Mouse (Mus musculus): ENCODE measurements around the gene 2010003K11Rik. TPM values are rescaled to one million over a fixed set of nuclear protein-coding genes. Genes with fewer than 3 reads are reported as not detected.
A peak's percentile ranks its signal among the peaks of the same experiment; 100 is the strongest.

Gene 2010003K11Rik
- polyA plus RNA-seq, 1 experiment from 2014 or later = 21.6 TPM

GRCm38 (mm10) chr19:4487877-4488276 lies 10.5 kb downstream of the 2010003K11Rik start:
- no peak for ATAC-seq
- H3K4me2 ChIP-seq (ENCODE audit: low read depth, low read length) = no peak overlapping the region
- H3K4me3 ChIP-seq (ENCODE audit: low read length) = no peak overlapping the region
- H3K27ac ChIP-seq (ENCODE audit: low read length) = no peak overlapping the region
- H3K36me3 ChIP-seq (ENCODE audit: control insufficient read depth, insufficient read depth, low read length) = no peaks in the 10 kb centered on the region
- H3K9me3 ChIP-seq (ENCODE audit: control insufficient read depth, low read length) = no peaks in the 10 kb centered on the region
- no peak overlapping the region for H3K9ac ChIP-seq (ENCODE audit: low read depth, low read length)
- no peaks in the 10 kb centered on the region for H3K27me3 ChIP-seq (replicated peaks; ENCODE audit: control insufficient read depth, insufficient read depth, low read length)
- no peaks in the 10 kb centered on the region for H3K4me1 ChIP-seq (ENCODE audit: control insufficient read depth, insufficient read depth, low read length)
- WGBS = 70% methylated on average over 2 of the region's 2 CpGs

GRCm38 (mm10) chr19:4485006-4485405 lies 13.4 kb downstream of the 2010003K11Rik start:
- no peaks in the 10 kb centered on the region for H3K27me3 ChIP-seq (replicated peaks; ENCODE audit: control insufficient read depth, insufficient read depth, low read length)
- WGBS = 32% methylated on average over 5 of the region's 5 CpGs
- no peak for ATAC-seq
- H3K4me3 ChIP-seq (ENCODE audit: low read length) = no peak overlapping the region
- no peak overlapping the region for H3K27ac ChIP-seq (ENCODE audit: low read length)
- no peak overlapping the region for H3K9ac ChIP-seq (ENCODE audit: low read depth, low read length)
- H3K36me3 ChIP-seq (ENCODE audit: control insufficient read depth, insufficient read depth, low read length) = no peaks in the 10 kb centered on the region
- H3K4me2 ChIP-seq (ENCODE audit: low read depth, low read length) = no peak overlapping the region
- no peaks in the 10 kb centered on the region for H3K4me1 ChIP-seq (ENCODE audit: control insufficient read depth, insufficient read depth, low read length)
- no peaks in the 10 kb centered on the region for H3K9me3 ChIP-seq (ENCODE audit: control insufficient read depth, low read length)

DNA sequence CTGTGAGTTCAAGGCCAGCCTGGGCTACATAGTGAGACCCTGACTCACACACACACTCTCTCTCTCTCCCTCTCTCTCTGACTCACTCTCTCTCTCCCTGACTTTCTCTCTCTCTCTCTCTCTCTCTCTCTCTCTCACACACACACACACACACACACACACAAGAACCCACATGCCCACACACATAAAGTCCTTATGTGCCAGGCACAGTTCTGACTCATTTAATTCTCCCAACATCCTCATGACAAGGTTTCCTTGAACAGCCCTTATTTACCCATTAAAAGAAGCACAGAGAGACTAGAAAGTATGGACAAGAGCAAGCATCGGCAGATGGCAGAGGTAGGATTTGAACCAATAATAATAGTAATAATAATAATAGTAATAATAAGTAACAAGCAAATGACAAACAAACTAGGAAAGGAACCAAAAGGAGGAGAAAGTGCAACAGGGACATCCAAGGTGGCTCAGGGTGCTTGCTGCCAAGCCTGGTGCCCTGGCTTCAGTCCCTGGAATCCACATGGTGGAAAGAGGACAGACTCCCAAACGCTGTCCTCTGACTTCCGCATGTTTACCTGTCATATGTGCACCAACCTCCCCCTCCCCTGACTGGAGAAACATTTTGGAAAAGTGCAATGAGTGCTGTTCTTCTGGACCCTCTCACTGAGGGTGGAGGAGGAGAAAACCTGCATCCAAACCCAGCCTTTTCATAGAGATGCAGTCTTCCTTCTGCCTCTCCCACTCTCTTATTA lies 16.1 kb downstream of the 2010003K11Rik start:
- Histone ChIP-seq H3K4me3 (ENCODE audit: low read length) (no peak overlapping the region), H3K9ac (ENCODE audit: low read depth, low read length) (no peak overlapping the region), H3K4me2 (ENCODE audit: low read depth, low read length) (no peak overlapping the region), H3K27ac (ENCODE audit: low read length) (no peak overlapping the region), H3K27me3 (replicated peaks; ENCODE audit: control insufficient read depth, insufficient read depth, low read length) (peaks cover 1% of the 10 kb centered on the region; the same call in 1 of the 2 replicates), H3K36me3 (ENCODE audit: control insufficient read depth, insufficient read depth, low read length) (no peaks in the 10 kb centered on the region), H3K4me1 (ENCODE audit: control insufficient read depth, insufficient read depth, low read length) (peaks cover 2% of the 10 kb centered on the region), H3K9me3 (ENCODE audit: control insufficient read depth, low read length) (no peaks in the 10 kb centered on the region)
- WGBS = 82% methylated on average over 3 of the region's 3 CpGs
- no peak for ATAC-seq

- ATAC-seq = no peak
- H3K9ac ChIP-seq (ENCODE audit: low read depth, low read length) = no peak overlapping the region
- H3K36me3 ChIP-seq (ENCODE audit: control insufficient read depth, insufficient read depth, low read length) = no peaks in the 10 kb centered on the region
- no peak overlapping the region for H3K4me3 ChIP-seq (ENCODE audit: low read length)
- no peak overlapping the region for H3K27ac ChIP-seq (ENCODE audit: low read length)
- no peaks in the 10 kb centered on the region for H3K9me3 ChIP-seq (ENCODE audit: control insufficient read depth, low read length)
- H3K4me1 ChIP-seq (ENCODE audit: control insufficient read depth, insufficient read depth, low read length) = peaks cover 11% of the 10 kb centered on the region
- WGBS = 42% methylated on average over 4 of the region's 4 CpGs
- peaks cover 11% of the 10 kb centered on the region; the same call in 1 of the 2 replicates for H3K27me3 ChIP-seq (replicated peaks; ENCODE audit: control insufficient read depth, insufficient read depth, low read length)
- no peak overlapping the region for H3K4me2 ChIP-seq (ENCODE audit: low read depth, low read length)
Observed at GRCm38 (mm10) chr19:4481326-4481725, 17.1 kb downstream of the 2010003K11Rik start.

DNA sequence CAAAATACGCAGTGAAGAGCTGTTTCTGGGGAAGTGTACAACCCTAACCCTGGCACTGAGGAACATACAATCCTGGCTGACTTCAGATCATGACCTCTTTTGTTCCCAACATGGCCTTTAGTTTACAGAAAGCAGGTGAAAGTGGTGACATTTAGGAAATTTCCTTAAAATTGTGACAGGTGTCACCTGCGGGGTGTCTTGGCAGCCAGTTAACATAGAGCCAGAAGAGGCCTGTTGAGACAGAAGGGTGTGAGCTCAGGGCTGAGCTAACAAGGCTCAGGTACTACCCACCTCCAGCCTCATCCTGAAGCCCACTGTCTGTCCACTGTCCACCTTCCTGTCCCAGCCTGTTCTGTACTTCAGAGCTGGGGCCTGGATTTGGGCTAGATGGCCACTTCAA lies 18.3 kb downstream of the 2010003K11Rik start:
- ATAC-seq = no peak
- WGBS = 75% methylated on average over 2 of the region's 2 CpGs

GRCm38 (mm10) chr19:4478190-4478516 lies 20.2 kb downstream of the 2010003K11Rik start:
- no peaks in the 10 kb centered on the region for H3K36me3 ChIP-seq (ENCODE audit: control insufficient read depth, insufficient read depth, low read length)
- no peak overlapping the region for H3K27ac ChIP-seq (ENCODE audit: low read length)
- no peak overlapping the region for H3K4me2 ChIP-seq (ENCODE audit: low read depth, low read length)
- H3K4me3 ChIP-seq (ENCODE audit: low read length) = no peak overlapping the region
- no peaks in the 10 kb centered on the region for H3K9me3 ChIP-seq (ENCODE audit: control insufficient read depth, low read length)
- H3K27me3 ChIP-seq (replicated peaks; ENCODE audit: control insufficient read depth, insufficient read depth, low read length) = peaks cover 26% of the 10 kb centered on the region
- ATAC-seq = no peak
- H3K9ac ChIP-seq (ENCODE audit: low read depth, low read length) = no peak overlapping the region
- peaks cover 11% of the 10 kb centered on the region for H3K4me1 ChIP-seq (ENCODE audit: control insufficient read depth, insufficient read depth, low read length)
- 33% methylated on average over 1 of the region's 1 CpGs for WGBS

More for the DNA sequence above, 18.3 kb downstream of the 2010003K11Rik start:
- H3K9ac ChIP-seq (ENCODE audit: low read depth, low read length) = no peak overlapping the region
- H3K36me3 ChIP-seq (ENCODE audit: control insufficient read depth, insufficient read depth, low read length) = no peaks in the 10 kb centered on the region
- H3K4me3 ChIP-seq (ENCODE audit: low read length) = no peak overlapping the region
- no peak overlapping the region for H3K4me2 ChIP-seq (ENCODE audit: low read depth, low read length)
- no peaks in the 10 kb centered on the region for H3K9me3 ChIP-seq (ENCODE audit: control insufficient read depth, low read length)
- no peak overlapping the region for H3K27ac ChIP-seq (ENCODE audit: low read length)
- peaks cover 22% of the 10 kb centered on the region for H3K27me3 ChIP-seq (replicated peaks; ENCODE audit: control insufficient read depth, insufficient read depth, low read length)
- peaks cover 11% of the 10 kb centered on the region for H3K4me1 ChIP-seq (ENCODE audit: control insufficient read depth, insufficient read depth, low read length)

DNA sequence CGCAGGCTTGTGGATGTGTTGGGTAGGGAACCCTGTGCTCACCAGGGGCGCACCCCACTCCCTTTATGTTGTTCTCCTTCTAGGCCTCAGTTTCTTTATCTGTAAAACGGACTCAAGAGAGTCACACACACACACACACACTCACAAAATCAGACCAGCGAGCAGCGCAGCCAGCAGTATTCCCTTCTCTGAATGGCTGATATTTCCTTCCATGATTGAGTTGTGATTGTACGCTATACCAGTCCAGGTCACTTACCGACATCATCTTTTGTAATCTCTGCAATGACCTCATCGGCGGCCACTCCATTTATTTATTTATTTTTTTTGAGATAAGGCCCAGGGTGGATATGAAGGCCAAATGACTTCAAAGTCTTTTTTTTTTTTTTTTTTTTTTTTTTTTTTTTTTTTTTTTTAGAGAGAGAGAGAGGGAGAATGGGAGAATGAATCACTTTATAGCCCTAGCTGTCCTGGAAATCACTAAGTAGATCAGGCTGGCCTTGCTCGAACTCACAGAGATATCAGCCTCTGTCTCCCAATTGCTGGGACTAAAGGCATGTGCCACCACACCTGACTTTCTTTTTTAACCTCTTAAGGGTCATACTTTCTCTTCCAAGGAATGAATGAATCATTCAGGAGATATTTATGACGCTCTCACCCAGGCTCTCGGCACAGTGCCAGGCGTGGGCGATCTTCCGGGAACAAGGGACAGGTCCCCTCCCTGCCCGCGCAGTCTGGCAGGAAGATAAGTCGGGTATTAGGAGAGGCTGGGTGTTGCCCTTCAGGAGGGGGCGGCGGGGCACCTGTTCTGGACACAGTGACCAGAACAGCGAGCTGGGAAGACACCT lies 20.8 kb downstream of the 2010003K11Rik start, which contains the start of gene Syt12:
Syt12 (minus strand) TSS at position 103 of the 845 bp plus-strand sequence.
- WGBS = 19% methylated on average over 20 of the region's 21 CpGs
- no peak within 1 kb of the TSS for H3K27ac ChIP-seq (ENCODE audit: low read length)

DNA sequence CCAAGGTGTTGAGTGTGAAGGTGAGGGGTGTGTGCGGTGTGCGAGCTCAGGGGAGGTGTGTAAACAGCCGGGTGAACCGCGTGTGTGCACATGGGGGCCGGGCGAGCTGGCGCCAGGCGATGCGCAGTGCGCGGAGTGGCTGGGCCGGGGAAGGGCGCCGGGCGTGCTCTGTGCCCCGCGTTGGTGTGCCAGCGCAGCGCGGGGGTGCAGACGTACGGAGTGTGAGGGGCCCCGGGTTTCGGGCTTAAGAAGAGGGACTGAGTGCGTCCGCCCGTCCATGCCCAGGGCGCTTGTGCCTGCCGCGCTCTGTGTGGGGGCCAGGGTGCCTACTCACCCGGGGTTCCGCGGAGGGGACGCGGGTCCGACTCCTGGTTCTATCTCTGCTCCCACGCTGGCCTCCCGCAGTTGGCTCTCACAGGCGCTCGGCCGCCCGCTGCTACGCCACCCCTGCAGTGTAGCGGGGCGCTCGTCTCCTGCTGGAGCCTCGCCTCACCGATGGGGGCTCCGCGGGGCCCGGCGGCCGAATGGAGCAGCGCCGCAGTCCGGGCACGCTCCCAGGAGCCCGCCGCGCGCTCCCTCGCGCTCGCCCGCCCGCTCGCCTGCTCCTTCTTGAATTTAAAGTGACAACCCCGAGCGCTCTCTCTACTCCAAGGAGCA lies 21.7 kb downstream of the 2010003K11Rik start:
- H3K9ac ChIP-seq (ENCODE audit: low read depth, low read length) = peak overlapping the region; percentile 66
- peak overlapping the region; percentile 98 for H3K4me2 ChIP-seq (ENCODE audit: low read depth, low read length)
- no peak overlapping the region for H3K27ac ChIP-seq (ENCODE audit: low read length)
- ATAC-seq = peak; percentile 58
- under 1% methylated on average over 70 of the region's 70 CpGs for WGBS
- H3K27me3 ChIP-seq (replicated peaks; ENCODE audit: control insufficient read depth, insufficient read depth, low read length) = peaks cover 26% of the 10 kb centered on the region
- peak overlapping the region; percentile 56 for H3K4me3 ChIP-seq (ENCODE audit: low read length)
- H3K4me1 ChIP-seq (ENCODE audit: control insufficient read depth, insufficient read depth, low read length) = peaks cover 11% of the 10 kb centered on the region
- H3K36me3 ChIP-seq (ENCODE audit: control insufficient read depth, insufficient read depth, low read length) = no peaks in the 10 kb centered on the region
- H3K9me3 ChIP-seq (ENCODE audit: control insufficient read depth, low read length) = no peaks in the 10 kb centered on the region

More for the DNA sequence above, 20.8 kb downstream of the 2010003K11Rik start, which contains the start of gene Syt12:
- peaks cover 11% of the 10 kb centered on the region for H3K4me1 ChIP-seq (ENCODE audit: control insufficient read depth, insufficient read depth, low read length)
- H3K4me3 ChIP-seq (ENCODE audit: low read length) = peak within 1 kb of the TSS; percentile 56
- ATAC-seq = peak; percentile 87
- H3K27me3 ChIP-seq (replicated peaks; ENCODE audit: control insufficient read depth, insufficient read depth, low read length) = peaks cover 26% of the 10 kb centered on the region
- peak within 1 kb of the TSS; percentile 98 for H3K4me2 ChIP-seq (ENCODE audit: low read depth, low read length)
- no peaks in the 10 kb centered on the region for H3K9me3 ChIP-seq (ENCODE audit: control insufficient read depth, low read length)
- H3K9ac ChIP-seq (ENCODE audit: low read depth, low read length) = peak within 1 kb of the TSS; percentile 66
- no peaks in the 10 kb centered on the region for H3K36me3 ChIP-seq (ENCODE audit: control insufficient read depth, insufficient read depth, low read length)
